Mouse (Mus musculus) kidney, adult 2 months (tissue): ENCODE measurements around the gene Slc41a2. TPM values are rescaled to one million over a fixed set of nuclear protein-coding genes. Genes with fewer than 3 reads are reported as not detected.

ENCODE experiments used
- DNase-seq: peaks from one replicate; pipeline ENCODE4 v3.0.0; 2021
- H3K27ac ChIP-seq: fragments of 200-500 bp; 2 replicates; pipeline ENCODE4 v1.5.1; 2012; ENCODE audit warnings: low read depth, low read length, control low read depth, inconsistent platforms; ENCODE audit not compliant: insufficient read depth
- H3K27me3 ChIP-seq: fragments of 200-500 bp; replicated peaks from 2 replicates; pipeline ENCODE4 v1.6.1; 2012; ENCODE audit warnings: mild to moderate bottlenecking, moderate library complexity, low read length, inconsistent platforms; ENCODE audit not compliant: control insufficient read depth, insufficient read depth
- H3K36me3 ChIP-seq: fragments of 200-500 bp; 2 replicates; pipeline ENCODE4 v1.6.1; 2012; ENCODE audit warnings: mild to moderate bottlenecking, moderate library complexity, low read length, inconsistent platforms; ENCODE audit not compliant: control insufficient read depth, insufficient read depth
- H3K4me1 ChIP-seq: fragments of 200-500 bp; 2 replicates; pipeline ENCODE4 v1.6.1; 2011; ENCODE audit warnings: low read length; ENCODE audit not compliant: control insufficient read depth, insufficient read depth
- H3K4me3 ChIP-seq: fragments of 200-500 bp; 2 replicates; pipeline ENCODE4 v1.5.1; 2011; ENCODE audit warnings: mild to moderate bottlenecking, low read depth, low read length, control low read depth; ENCODE audit not compliant: insufficient read depth
- CTCF ChIP-seq: fragments of 200-500 bp; conservative IDR thresholded peaks from 2 replicates; pipeline ENCODE4 v1.5.1; 2011; ENCODE audit warnings: low read depth, mild to moderate bottlenecking, control low read depth, low read length, moderate library complexity, mixed read lengths; ENCODE audit not compliant: insufficient read depth, insufficient read length
- POLR2A ChIP-seq: fragments of 200-500 bp; IDR thresholded peaks from one replicate; pipeline ENCODE4 v1.6.1; 2011; ENCODE audit warnings: low read depth, low read length, control low read depth
- WGBS: fragments of 180-500 bp; shearing (Covaris S2); methylation state at CpG from one replicate; pipeline ENCODE4 v1.1.7; 2018; 5-methylcytosine and 5-hydroxymethylcytosine counted together
- polyA plus RNA-seq: library from polyadenylated mRNA; depleted of rRNA; stranded (reverse); fragments of >200 nt; gene quantifications from 2 replicates; pipeline ENCODE4 v1.2.3, GENCODE M21; 2012

Gene Slc41a2
- polyA plus RNA-seq, 1 experiment, result 6.4 TPM

- Histone ChIP-seq H3K27ac (no peak overlapping the region), H3K4me1 (no peaks in the 10 kb centered on the region), H3K27me3 (no peaks in the 10 kb centered on the region), H3K4me3 (no peak overlapping the region), H3K36me3 (no peaks in the 10 kb centered on the region)
- TF ChIP-seq POLR2A (no peak), CTCF (no peak)
- DNase-seq, result no peak
- 65% methylated on average over 5 of the region's 5 CpGs for WGBS
Measured at GRCm38 (mm10) chr10:83217256-83217655, 120.4 kb downstream of the Slc41a2 start.

GRCm38 (mm10) chr10:83215559-83215958 is 122.1 kb downstream of the Slc41a2 start:
- H3K27me3 ChIP-seq, result no peaks in the 10 kb centered on the region
- H3K4me3 ChIP-seq, result no peak overlapping the region
- TF ChIP-seq CTCF (no peak), POLR2A (no peak)
- H3K36me3 ChIP-seq, result no peaks in the 10 kb centered on the region
- H3K27ac ChIP-seq, result no peak overlapping the region
- no peaks in the 10 kb centered on the region for H3K4me1 ChIP-seq
- no peak for DNase-seq
- WGBS, result 63% methylated on average over 5 of the region's 5 CpGs

GRCm38 (mm10) chr10:83212618-83213017 is 125.1 kb downstream of the Slc41a2 start:
- Histone ChIP-seq H3K27me3 (no peaks in the 10 kb centered on the region), H3K4me1 (no peaks in the 10 kb centered on the region), H3K36me3 (no peaks in the 10 kb centered on the region), H3K27ac (no peak overlapping the region), H3K4me3 (no peak overlapping the region)
- TF ChIP-seq CTCF (no peak), POLR2A (no peak)
- DNase-seq, result no peak
- WGBS, result 89% methylated on average over 4 of the region's 4 CpGs

GRCm38 (mm10) chr10:83210968-83211583 is 126.6 kb downstream of the Slc41a2 start:
- no peak for TF ChIP-seq POLR2A
- no peak for TF ChIP-seq CTCF
- no peak for DNase-seq
- Histone ChIP-seq H3K4me1 (no peaks in the 10 kb centered on the region), H3K4me3 (no peak overlapping the region), H3K27me3 (no peaks in the 10 kb centered on the region), H3K27ac (no peak overlapping the region), H3K36me3 (no peaks in the 10 kb centered on the region)
- 52% methylated on average over 6 of the region's 6 CpGs for WGBS

- no peak overlapping the region for H3K27ac ChIP-seq
- 83% methylated on average over 16 of the region's 16 CpGs for WGBS
- H3K27me3 ChIP-seq, result no peaks in the 10 kb centered on the region
- no peaks in the 10 kb centered on the region for H3K36me3 ChIP-seq
- TF ChIP-seq POLR2A (no peak), CTCF (no peak)
- no peaks in the 10 kb centered on the region for H3K4me1 ChIP-seq
- H3K4me3 ChIP-seq, result no peak overlapping the region
- DNase-seq, result no peak
Measured at GRCm38 (mm10) chr10:83210122-83210521, 127.6 kb downstream of the Slc41a2 start.

- no peaks in the 10 kb centered on the region for H3K27me3 ChIP-seq
- no peaks in the 10 kb centered on the region for H3K36me3 ChIP-seq
- no peak for DNase-seq
- no peaks in the 10 kb centered on the region for H3K4me1 ChIP-seq
- 71% methylated on average over 12 of the region's 12 CpGs for WGBS
- no peak overlapping the region for H3K27ac ChIP-seq
- TF ChIP-seq POLR2A (no peak), CTCF (no peak)
- no peak overlapping the region for H3K4me3 ChIP-seq
Measured at GRCm38 (mm10) chr10:83209388-83209787, 128.3 kb downstream of the Slc41a2 start.

GRCm38 (mm10) chr10:83208436-83208835 is 129.2 kb downstream of the Slc41a2 start:
- 90% methylated on average over 7 of the region's 7 CpGs for WGBS
- H3K27ac ChIP-seq, result no peak overlapping the region
- H3K4me1 ChIP-seq, result no peaks in the 10 kb centered on the region
- no peaks in the 10 kb centered on the region for H3K36me3 ChIP-seq
- H3K4me3 ChIP-seq, result no peak overlapping the region
- DNase-seq, result no peak
- H3K27me3 ChIP-seq, result no peaks in the 10 kb centered on the region
- TF ChIP-seq CTCF, result no peak
- TF ChIP-seq POLR2A, result no peak
